Mouse (Mus musculus) 3T3-L1 (cell line): Measurements from ENCODE around the gene Fbxw2.
A peak's percentile ranks its signal among the peaks of the same experiment; 100 is the strongest.
"Not testable (repeated sequence)": the region's sequence is repeated elsewhere in the genome, so short reads cannot be mapped to it uniquely, and the experiment has no call there.

Experiments used
- DNase-seq: peaks from one replicate; pipeline ENCODE4 v3.0.0-alpha.2; 2015; ENCODE audit warnings: low read depth, low spot score

The Fbxw2 gene

GRCm38 (mm10) chr2:34812706-34813105, 13.4 kb downstream of the Fbxw2 start:
- DNase-seq: no peak

GRCm38 (mm10) chr2:34810775-34811174, 15.3 kb downstream of the Fbxw2 start:
- DNase-seq: no peak

- DNase-seq: no peak
Measured at GRCm38 (mm10) chr2:34809568-34809967, 16.5 kb downstream of the Fbxw2 start.

GRCm38 (mm10) chr2:34808057-34808456, 18.1 kb downstream of the Fbxw2 start:
- no peak for DNase-seq

- DNase-seq: no peak
Measured at GRCm38 (mm10) chr2:34805364-34805950, 20.7 kb downstream of the Fbxw2 start.

GRCm38 (mm10) chr2:34804815-34805214, 21.3 kb downstream of the Fbxw2 start:
- DNase-seq: no peak

GRCm38 (mm10) chr2:34804172-34804571, 21.9 kb downstream of the Fbxw2 start:
- no peak for DNase-seq

GRCm38 (mm10) chr2:34803746-34804145, 22.4 kb downstream of the Fbxw2 start:
- DNase-seq: no peak

- peak; percentile 68 for DNase-seq
Measured at GRCm38 (mm10) chr2:34802565-34803245, 23.4 kb downstream of the Fbxw2 start.

- DNase-seq: peak; percentile 100
Measured at GRCm38 (mm10) chr2:34801516-34802482, 24.3 kb downstream of the Fbxw2 start.

- DNase-seq: peak; percentile 33
Measured at GRCm38 (mm10) chr2:34800371-34800770, 25.7 kb downstream of the Fbxw2 start.

- DNase-seq: peak; percentile 95
Measured at GRCm38 (mm10) chr2:34799357-34800256, 26.5 kb downstream of the Fbxw2 start, which contains the start of gene Rabepk. Gene Rabepk (minus strand): TSS chr2:34799912.

GRCm38 (mm10) chr2:34795426-34795825, 30.7 kb downstream of the Fbxw2 start:
- no peak for DNase-seq

- no peak for DNase-seq
Measured at GRCm38 (mm10) chr2:34794511-34794910, 31.6 kb downstream of the Fbxw2 start.

GRCm38 (mm10) chr2:34792543-34792942, 33.6 kb downstream of the Fbxw2 start:
- not testable (repeated sequence) for DNase-seq

GRCm38 (mm10) chr2:34790282-34790681, 35.8 kb downstream of the Fbxw2 start:
- no peak for DNase-seq

- peak; percentile 75 for DNase-seq
Measured at GRCm38 (mm10) chr2:34784085-34784484, 42.0 kb downstream of the Fbxw2 start.

GRCm38 (mm10) chr2:34783064-34784020, 42.8 kb downstream of the Fbxw2 start:
- DNase-seq: no peak

GRCm38 (mm10) chr2:34777237-34777868, 48.8 kb downstream of the Fbxw2 start:
- DNase-seq: peak; percentile 30
